Mouse (Mus musculus) megakaryocyte-erythroid progenitor cell, adult 5-6 weeks (primary cell): ENCODE results near the gene Spen. TPM values are rescaled to one million over a fixed set of nuclear protein-coding genes. Genes with fewer than 3 reads are reported as not detected.

ENCODE experiments used
- ATAC-seq: replicated peaks from 2 replicates; pipeline ENCODE4 v1.8.0; 2016; ENCODE audit warnings: mild to moderate bottlenecking, inconsistent platforms; ENCODE audit not compliant: severe bottlenecking, poor library complexity, low FRiP score, low TSS enrichment
- total RNA-seq, 2 experiments: library from RNA; stranded (forward) in 1 of 2; stranded (reverse) in 1 of 2; fragments of 200-1000, 215-1000 nt in 1 of 2; fragments of >200 nt in 1 of 2; fragmentation: Nextera tagmentation in 1 of 2; gene quantifications; 2 replicates each; pipeline ENCODE4 v1.2.3; 2014 to 2017

The Spen gene
- total RNA-seq, 2 experiments from 2014 or later, result 40.5 to 64.2 TPM

DNA sequence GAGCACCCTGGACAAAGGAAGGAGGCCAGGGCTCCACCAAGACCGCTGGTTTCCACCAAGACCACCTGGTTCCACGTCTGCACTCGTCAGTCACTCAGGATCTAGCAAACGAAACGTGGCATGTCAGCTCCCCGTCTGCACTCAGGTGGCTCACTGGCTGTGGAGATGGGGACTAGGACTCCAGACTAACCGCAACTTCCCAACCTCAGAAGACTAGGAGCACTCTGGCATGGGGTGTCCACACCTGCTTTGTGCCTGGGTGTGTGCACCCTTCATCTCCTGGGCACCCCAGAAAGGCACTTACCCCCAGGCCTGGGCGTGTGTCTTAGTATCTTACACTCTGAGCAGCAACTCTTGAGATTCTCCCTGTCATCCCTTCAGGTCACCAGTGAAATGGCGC is 78.6 kb downstream of the Spen start:
- ATAC-seq, result no peak

DNA sequence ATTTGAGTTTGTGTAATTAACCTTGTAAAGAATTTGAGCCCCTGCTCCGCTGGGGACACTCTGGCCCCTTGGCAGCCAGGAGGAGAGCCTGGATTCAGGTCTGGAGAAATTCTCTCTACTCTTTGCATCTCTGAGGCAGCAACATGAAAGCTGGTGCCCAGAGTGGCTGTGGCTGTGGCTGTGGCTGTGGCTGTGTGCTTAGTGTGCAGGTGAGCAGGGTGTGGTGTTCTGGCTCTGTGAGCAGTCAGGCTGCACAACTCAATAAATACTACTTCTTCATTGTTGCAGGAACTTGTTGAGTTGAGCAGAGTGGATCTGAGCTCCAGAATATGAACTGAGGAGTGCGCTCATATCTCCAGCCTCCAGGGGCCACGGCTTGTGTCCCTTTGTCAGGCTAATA is 79.5 kb downstream of the Spen start:
- ATAC-seq, result no peak

DNA sequence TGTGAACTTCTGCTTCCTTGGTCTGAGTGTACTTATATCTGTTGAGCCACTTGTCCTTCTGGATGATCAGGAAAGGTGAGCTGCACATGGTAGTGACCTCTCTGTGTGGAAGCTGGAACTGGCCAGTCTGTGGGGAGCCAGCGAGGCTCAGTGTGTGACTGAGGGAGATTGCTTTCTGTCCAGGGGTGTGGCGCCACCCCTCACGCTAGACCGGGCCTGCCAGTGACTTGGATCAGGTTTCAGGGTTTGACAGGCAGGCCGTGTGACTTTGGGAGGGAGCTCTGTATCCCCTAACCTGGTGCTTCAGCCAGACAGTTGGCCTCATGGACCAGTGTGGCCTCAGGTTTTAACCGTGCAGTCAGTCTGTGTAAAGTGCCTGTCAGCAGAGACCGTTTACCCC is 80.2 kb downstream of the Spen start:
- ATAC-seq, result no peak

DNA sequence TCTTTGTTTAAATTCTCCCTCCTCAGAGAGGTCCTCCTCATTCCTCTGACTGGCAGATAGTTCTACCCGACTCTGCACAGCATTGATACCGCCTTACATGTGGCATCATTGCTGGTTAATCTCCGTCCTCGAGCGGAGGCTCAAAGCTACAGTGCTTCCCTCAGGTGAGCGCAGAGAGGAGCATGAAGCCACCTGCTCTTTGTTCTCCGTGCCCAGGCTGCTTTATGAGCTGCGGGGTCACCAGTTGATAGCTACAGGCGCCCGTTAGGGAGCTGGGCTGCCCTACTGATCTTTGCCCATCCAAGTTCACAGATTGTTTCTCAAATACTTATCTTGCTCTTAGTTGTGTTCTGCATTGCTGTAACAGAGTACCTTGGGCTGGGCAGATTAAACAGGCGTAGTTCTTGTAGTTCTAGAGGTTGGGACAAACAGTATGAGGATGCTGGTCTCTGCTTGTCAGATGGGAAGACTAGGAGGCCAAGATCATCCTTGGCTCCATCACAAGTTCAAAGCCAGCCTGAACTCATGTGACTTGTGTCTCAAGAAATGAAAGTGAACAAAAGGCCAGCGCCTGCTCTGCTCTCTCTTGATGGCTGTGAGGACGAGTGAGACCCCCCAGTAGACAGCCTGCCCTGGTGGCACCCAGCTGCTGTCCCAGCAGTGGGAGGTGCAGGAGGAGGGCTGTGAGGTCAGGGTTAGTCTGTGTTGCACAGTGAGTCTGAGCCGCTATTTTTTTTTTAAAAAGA is 82.0 kb downstream of the Spen start:
- no peak for ATAC-seq

DNA sequence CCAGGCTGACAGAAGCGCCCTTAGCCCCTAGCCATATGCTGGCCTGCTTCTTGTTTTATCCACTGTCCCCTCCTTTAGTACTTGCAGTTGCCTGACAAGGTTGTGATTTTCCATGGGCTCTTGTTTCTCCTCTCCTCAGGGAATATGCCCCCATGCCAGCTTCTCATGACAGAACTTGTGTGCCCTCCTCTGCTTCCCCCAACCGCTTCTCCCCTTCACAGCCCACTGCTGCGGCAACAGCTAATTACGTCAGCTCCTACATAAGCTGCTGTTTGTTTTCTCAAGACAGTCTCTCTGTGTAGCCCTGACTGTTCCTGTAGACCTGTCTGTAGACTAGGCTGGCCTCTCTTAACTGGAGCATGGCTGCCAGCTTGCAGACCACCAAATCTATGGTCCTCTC is 82.9 kb downstream of the Spen start:
- ATAC-seq, result no peak

DNA sequence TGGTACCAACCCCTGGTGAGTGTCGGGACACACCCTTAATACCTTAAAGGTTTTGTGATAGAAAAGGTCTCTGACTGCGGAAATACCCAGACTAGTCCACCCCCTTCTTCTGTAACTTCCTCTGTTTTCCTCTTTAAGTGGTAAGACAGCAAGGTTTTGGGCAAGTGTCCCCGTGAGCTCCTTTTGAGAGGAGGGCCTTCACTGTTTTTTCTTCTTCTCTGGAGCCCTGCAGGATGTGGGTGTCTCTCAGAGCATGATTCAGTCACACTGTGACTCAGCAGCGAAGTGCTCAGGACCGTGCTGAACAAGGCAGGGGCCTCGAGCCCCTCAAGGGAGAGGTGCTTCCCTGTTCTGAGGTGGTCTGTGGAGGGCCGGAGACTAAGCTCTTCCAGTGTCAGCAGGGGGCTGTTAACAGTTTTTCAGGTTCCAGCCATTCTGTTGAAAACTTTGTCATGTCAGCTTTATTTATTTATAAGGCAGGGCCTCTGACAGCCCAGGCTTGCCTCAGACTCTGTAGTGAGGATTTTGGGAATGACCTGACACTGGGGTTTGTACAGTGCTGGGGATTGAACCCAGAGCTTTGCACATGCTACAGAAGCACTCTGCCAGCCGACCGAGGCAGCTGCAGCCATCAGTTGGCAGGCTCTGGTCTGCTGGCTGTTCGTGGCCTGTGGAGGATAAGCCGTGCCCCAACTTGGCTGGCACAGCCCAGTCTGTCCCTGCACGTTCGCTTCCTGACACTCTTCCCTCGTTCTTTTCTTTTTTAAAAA is 83.6 kb downstream of the Spen start:
- ATAC-seq, result peak; percentile 65

DNA sequence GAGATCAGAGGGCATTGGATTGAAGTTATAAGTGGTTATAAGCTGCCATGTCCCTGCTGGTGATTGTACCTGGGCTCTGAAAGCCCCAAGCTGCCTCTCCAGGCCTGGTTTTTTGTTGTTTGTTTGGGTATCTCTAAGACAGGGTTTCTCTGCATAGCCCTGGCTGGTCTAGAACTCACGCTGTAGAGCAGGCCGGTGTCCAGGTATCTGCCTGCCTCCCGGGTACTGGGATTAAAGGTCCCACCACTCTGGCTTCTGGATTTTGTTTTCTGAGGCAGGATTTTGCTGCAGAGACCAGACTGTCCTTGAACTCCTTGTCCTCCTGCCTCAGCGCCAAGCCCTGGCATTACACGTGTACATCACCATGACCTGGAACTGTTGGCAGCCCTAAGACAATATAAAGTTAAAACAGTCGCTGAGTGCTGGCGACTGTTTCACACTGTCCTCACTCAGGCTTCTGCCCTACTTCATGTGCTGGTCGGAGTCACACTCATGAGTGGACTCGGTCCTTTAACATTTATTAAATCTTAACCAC is 86.4 kb downstream of the Spen start:
- ATAC-seq, result no peak

DNA sequence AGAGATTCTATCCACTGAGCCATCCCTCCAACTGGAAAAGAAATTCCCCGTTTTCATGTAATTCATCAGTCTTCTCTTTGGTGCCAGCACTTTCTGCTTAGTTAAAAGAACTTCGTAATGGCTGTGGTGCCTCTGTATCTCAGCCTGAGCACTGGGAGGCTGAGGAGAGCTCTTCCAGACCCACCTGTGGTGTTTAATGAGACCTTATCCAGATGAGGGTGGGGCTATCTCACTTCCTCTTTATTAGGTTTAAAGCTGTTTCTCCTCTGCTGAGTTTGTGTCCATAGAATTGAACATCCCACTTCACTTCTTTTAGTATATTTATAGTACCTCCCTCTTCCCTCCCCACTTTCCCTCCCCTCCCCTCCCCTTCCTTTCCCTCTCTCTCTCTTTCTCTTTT is 87.1 kb downstream of the Spen start:
- no peak for ATAC-seq

DNA sequence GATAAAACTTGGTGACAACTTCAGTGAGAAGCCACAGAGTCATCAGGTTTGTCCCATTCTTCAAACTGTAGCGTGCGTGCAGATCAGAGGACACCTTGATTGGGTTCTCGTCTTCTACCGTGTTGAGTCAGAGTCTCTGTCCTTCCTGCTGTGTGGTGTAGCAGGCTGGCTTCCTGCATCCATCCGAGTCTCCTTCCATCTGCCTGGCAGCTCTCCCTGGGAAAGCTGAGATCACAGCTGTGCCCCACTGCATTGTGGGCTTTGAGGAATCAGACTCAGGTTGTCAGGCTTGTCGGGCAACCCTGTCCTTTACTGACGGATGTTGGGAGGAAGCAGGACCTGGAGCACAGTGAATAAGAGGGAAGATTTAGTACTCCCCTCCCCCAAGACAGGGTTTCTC is 92.2 kb downstream of the Spen start:
- ATAC-seq, result no peak

DNA sequence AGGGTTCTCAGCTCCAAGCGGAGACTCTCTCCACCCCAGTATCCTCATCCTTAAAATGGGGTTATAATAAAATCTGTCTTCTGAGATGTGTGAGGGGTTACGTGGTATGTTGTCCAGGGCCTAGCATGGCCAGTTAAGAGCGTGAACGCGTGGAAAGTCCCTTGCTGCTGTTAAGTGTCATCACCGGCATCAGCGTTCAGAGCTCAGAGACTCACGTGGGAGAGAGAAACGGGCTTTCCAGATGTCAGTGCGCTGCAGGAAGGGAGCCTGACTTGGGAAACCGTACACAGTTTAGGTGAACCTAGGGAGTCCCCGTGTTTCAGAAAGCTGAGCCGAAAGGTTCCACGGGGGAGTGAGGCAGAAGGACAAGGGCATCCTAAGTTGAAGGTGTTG is 93.1 kb downstream of the Spen start:
- ATAC-seq, result no peak

DNA sequence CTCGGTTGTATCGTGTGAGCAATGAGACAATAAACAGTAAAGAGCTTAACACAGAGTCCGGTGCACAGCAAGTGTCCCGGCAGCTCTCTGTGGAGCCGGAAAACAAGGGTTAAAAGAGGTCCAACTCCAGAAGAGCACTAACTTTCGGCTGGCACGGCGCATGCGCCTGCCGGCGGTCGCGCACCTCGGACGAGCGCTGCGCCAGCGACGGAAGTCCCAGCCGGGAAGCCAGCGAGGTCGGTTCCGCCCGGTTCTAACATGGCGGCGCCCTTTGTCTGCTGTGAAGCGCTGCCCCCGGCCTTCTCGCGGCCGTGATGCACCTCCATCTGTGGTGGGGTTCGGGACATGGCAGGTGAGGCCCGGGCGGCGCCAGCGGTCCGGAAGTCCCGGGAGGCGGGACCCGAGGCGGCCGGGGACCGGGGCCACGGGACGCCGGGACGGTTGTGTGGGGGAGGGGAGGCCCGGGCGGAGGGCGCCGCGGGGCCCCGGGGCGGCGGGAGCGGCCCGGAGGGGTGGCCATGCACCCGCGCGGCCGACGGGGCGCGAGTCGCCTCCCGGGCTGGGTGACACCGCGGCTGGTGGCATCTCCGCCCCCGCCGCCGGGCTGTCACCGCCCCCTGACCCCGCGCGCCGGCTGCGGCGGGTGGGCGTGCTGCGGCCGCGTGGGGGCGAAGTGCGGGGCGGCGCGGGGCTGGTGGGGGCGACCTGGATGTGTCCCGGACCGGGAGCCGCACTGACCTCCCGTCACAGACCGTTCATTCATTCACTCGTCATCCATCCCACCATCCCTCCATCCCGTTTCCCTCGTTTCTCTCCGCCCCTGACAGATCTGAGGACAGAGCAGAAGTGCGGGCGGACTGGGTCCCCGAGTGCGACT is 93.7 kb downstream of the Spen start, which contains the start of gene Zbtb17:
Zbtb17 (plus strand) TSS at position 204 of the 877 bp plus-strand sequence.
- peak; percentile 89 for ATAC-seq

DNA sequence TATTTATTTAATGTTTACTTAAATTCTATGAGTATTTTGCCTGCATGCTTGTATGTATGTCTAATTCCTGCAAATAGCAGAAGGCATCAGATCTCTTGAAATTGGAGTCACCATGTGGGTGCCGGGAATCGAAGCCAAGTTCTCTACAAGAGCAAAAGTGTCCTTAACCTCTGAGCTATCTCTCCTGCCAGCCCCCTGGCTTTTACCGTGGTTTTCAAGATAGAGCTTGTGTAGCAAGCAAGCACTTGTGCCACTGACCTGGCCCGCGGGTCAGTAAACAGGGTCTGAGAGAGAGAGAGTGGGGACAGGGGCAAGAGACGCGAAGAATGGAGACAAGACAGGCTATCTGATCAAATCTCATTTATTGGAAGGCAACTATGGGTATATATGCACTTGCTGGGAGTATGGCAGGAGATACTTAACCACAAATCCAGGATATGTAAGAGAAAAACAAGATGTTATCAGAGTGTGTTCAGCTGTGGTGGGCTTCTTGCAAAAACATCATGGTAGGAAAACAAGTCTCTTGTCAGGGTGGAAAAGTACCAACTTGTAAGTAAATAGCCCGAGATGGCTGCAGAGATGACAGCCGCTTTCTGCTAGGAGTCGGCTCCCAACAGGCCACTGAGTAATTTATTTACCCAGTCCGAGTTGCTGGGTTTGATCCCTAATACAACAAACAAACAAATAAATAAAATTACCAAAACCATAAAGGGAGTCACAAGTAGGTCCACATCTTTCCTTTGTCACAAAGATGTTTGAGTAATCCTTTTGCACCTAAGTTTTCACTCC is 94.6 kb downstream of the Spen start:
- ATAC-seq, result no peak

DNA sequence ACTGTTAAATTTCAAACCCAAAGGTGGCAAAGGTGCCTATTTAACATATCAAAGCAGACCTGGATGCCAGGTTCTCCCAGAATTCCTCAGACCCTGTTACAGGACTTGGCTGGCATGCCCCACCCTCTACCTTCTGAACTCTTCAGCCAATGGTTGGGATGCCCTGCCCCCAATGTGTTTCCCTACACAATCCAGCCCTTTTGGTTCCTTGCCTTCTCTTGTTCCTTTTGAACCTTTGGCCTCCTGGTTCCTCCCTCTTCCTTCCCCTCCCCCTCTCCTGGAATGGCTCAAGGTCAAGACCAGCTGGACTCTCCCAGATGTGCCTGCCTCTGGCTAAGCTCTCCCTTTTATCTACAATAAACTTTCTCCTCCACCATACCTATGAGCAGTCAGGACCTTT is 97.5 kb downstream of the Spen start:
- ATAC-seq, result no peak

DNA sequence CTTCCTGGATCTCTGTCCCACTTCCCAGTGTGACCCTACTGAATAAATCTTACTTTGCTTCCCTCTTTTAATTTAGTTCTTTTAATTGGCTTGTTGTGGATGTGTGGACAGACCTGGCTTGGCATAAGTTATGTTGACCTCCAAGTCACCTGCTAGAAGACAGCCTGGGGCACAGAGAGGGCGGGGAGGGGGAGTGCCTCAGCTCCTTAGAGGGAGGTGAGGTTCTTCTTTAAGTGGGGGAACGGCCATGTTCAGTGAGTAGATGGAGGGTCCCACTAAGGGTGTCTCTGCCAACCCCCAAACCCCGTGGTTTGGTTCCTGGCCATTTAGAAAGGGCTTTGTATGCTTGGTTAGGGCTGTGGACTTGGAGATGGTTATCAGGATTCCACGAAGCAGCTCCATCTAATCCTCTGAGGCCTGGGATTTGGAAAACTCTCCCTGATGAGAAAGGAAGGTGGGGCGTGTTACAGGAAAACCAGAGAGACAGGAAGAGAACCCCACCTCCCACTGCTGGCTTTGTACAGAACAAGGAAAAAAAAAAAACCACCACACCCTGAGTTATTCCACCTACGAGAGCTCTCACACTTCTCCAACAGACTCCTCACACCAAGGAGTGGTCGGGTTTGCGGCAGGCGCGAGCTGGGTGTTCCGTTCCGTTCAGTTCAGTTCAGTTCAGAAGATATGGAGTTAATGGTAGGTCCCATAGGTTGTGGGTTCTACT is 99.2 kb downstream of the Spen start:
- ATAC-seq, result no peak

DNA sequence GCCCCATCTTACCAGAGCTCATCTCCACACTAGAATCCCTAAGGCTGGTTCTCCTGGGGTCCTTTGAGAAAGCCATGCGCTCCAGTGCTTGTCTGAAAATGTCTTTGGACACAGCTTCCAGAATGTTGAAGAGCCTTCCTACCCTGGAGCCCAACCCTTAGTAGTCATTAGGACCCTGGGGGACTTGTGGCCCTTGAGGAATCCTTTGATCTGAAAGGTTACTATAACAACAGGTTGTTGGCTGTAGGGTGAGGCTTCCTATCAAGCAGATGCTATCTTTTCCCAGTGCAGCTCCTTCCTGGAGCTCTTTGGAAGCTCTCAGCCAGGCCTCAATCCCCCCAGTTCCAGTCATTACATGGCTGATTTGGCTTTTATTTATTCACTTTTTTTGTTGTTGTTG is 102.4 kb downstream of the Spen start, which contains the start of gene Srarp:
Srarp (minus strand) TSS at position 132 of the 400 bp plus-strand sequence.
- ATAC-seq, result no peak

DNA sequence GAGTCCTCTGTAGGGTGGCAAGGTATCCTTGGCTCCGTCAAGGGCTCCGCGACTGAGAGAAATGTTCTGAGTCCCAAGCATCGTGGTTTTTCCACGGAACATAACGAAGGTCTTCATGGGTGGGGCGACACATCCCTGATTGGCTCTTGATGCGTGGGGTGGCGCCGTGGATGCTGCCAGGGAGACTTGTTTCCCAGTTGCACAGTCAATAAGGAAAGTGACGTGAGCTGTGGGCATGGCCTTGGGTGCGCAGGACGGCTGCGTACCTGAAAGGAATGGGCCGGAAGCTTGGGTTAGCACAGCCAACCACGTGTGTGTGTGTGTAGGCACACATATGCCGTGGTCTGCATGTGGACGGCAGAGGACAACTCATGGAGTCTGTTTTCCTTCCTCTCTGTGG is 105.2 kb downstream of the Spen start:
- ATAC-seq, result 0 out of 2 replicates have a peak, but pooled peaks have one; percentile 11

DNA sequence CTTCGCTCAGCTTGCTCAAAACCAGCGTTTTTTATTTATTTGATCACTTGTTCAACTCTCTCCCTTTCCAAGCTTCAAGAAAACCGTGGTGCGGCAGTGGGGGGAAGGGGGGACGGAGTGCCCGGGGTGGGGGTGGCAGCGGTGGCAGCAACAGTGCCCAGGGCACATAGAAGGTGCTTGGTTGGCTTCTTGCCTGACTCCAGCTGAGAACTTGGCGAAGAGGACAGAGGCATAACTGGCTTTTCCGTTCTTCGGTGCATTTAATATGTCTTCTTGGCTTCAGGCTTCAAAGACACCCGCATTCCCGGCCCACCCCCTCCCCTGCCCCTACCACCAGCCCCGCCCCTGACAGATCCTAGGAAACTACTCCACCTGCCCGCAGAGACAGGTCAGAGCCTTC is 105.7 kb downstream of the Spen start:
- no peak for ATAC-seq

DNA sequence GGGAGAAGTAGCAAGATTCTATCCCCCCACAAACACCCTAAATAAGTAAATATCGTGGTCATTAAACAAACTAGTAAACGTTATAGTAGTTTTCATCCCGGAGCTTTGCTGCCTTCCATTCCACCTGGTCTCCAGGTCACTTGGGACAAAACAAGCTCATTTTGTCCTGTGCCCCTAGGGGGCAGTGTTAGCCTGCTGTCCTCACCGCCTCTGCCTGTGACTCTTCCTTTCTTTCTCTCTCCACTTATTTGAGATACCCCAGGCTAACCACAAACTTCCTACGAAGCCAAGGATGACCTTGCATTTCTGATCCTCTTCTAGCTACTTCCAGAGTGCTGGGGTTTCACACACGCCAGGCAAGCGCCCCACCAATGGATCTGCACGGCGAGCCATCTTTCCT is 107.4 kb downstream of the Spen start:
- peak; percentile 73 for ATAC-seq
